Comparison of ENCODE assay signal across 9 mouse cellular contexts in genomic region chr8:3211456-3211855, GRCm38 (mm10).
DNase-seq lines count a peak whose midpoint lies in the region; ATAC-seq and TF ChIP-seq lines count a peak whose summit lies in the region.
"Had no signal": no experiment of that assay in that cellular context is flagged by ENCODE, and none has a peak within 500 bp of the region (broad histone marks: within the 10 kb centered on the region; RNA-seq: fewer than 3 reads in every experiment).

No protein-coding gene starts in this region.

- peak overlapping the region; percentile 6; the same call in 1 of the 2 replicates for H3K27ac ChIP-seq in kidney, adult 2 months (ENCODE audit: insufficient read depth, low read depth, low read length)
- H3K27ac ChIP-seq in kidney, embryonic 15.5 days, result no peak overlapping the region; the same call in 1 of the 2 replicates
- H3K27ac ChIP-seq in lung, embryonic 16.5 days (ENCODE audit: low read length), result no peak overlapping the region
- H3K27ac ChIP-seq in limb, embryonic 10.5 days, result no peak overlapping the region
- H3K27ac ChIP-seq: liver, embryonic 14.5 days had no signal

- H3K36me3 ChIP-seq in kidney, adult 2 months (ENCODE audit: control insufficient read depth, insufficient read depth, low read length), result no peaks in the 10 kb centered on the region; the same call in 1 of the 2 replicates
- peaks cover 18% of the 10 kb centered on the region for H3K36me3 ChIP-seq in kidney, embryonic 15.5 days
- peaks cover 3% of the 10 kb centered on the region for H3K36me3 ChIP-seq in lung, embryonic 16.5 days (ENCODE audit: control insufficient read depth, insufficient read depth, low read length)
- peaks cover 23% of the 10 kb centered on the region for H3K36me3 ChIP-seq in limb, embryonic 10.5 days

- no peak overlapping the region for H3K4me3 ChIP-seq in kidney, adult 2 months (ENCODE audit: insufficient read depth, low read depth, low read length)
- no peak overlapping the region for H3K4me3 ChIP-seq in kidney, embryonic 15.5 days (replicated peaks)
- no peak overlapping the region for H3K4me3 ChIP-seq in lung, embryonic 16.5 days (ENCODE audit: low read length)
- H3K4me3 ChIP-seq in limb, embryonic 10.5 days, result no peak overlapping the region

- H3K9me3 ChIP-seq in kidney, embryonic 15.5 days (replicated peaks), result no peaks in the 10 kb centered on the region; the same call in 1 of the 2 replicates
- H3K9me3 ChIP-seq in lung, embryonic 16.5 days (ENCODE audit: control insufficient read depth, low read length), result no peaks in the 10 kb centered on the region
- no peaks in the 10 kb centered on the region for H3K9me3 ChIP-seq in limb, embryonic 10.5 days (replicated peaks)

- peaks cover 32% of the 10 kb centered on the region for H3K4me1 ChIP-seq in kidney, adult 2 months (ENCODE audit: control insufficient read depth, insufficient read depth, low read length)
- peaks cover 29% of the 10 kb centered on the region for H3K4me1 ChIP-seq in kidney, embryonic 15.5 days
- peaks cover 19% of the 10 kb centered on the region for H3K4me1 ChIP-seq in lung, embryonic 16.5 days (replicated peaks; ENCODE audit: control insufficient read depth, insufficient read depth, low read length)
- H3K4me1 ChIP-seq in limb, embryonic 10.5 days, result peaks cover 22% of the 10 kb centered on the region

- no peak for TF ChIP-seq POLR2A in kidney, adult 2 months (IDR thresholded peaks at IDR 0.05; ENCODE audit: low read depth, low read length)

- no peaks in the 10 kb centered on the region for H3K27me3 ChIP-seq in kidney, adult 2 months (replicated peaks; ENCODE audit: control insufficient read depth, insufficient read depth, low read length)
- no peaks in the 10 kb centered on the region for H3K27me3 ChIP-seq in kidney, embryonic 15.5 days
- H3K27me3 ChIP-seq in lung, embryonic 16.5 days (ENCODE audit: control insufficient read depth, insufficient read depth, low read depth, low read length), result no peaks in the 10 kb centered on the region
- H3K27me3 ChIP-seq in limb, embryonic 10.5 days (ENCODE audit: low read depth, poor library complexity, severe bottlenecking), result no peaks in the 10 kb centered on the region

- TF ChIP-seq CTCF in kidney, adult 2 months (conservative IDR thresholded peaks at IDR 0.05; ENCODE audit: insufficient read depth, insufficient read length, low read depth, low read length), result no peak

- ATAC-seq in kidney, embryonic 15.5 days (replicated peaks; ENCODE audit: low FRiP score), result no peak
- peak; percentile 34 for ATAC-seq in lung, embryonic 16.5 days (ENCODE audit: low read depth)

- 33% methylated on average over 9 of the region's 9 CpGs for WGBS in kidney, adult 2 months
- WGBS in kidney, embryonic 15.5 days, result 67% methylated on average over 9 of the region's 9 CpGs
- 55% methylated on average over 9 of the region's 9 CpGs for WGBS in lung, embryonic 16.5 days
- 89% methylated on average over 9 of the region's 9 CpGs for WGBS in limb, embryonic 10.5 days

- H3K4me2 ChIP-seq in kidney, embryonic 15.5 days, result no peak overlapping the region
- no peak overlapping the region for H3K4me2 ChIP-seq in lung, embryonic 16.5 days (ENCODE audit: low read depth, low read length)

- DNase-seq in kidney, adult 2 months, result peak; percentile 75
- peak; percentile 64 for DNase-seq in brain, adult 2 months (ENCODE audit: low read depth, low spot score)
- peak; percentile 47 for DNase-seq in gastrocnemius, postnatal 25 days
- no peak for DNase-seq in limb, embryonic 10.5 days (ENCODE audit: low spot score)
- no peak for DNase-seq in urinary bladder, adult 2 months (ENCODE audit: low spot score)
- DNase-seq: thymus, postnatal 36 days had no signal

- no peak overlapping the region for H3K9ac ChIP-seq in kidney, embryonic 15.5 days
- H3K9ac ChIP-seq in lung, embryonic 16.5 days (ENCODE audit: low read length), result no peak overlapping the region
- H3K9ac ChIP-seq: liver, embryonic 14.5 days had no signal

Comparison
In these comparisons a context has a peak if more than half of its experiments do, and no peak if none do; other contexts are left out.
1. DNase-seq: peak in kidney, adult 2 months (single experiment), brain, adult 2 months (single experiment) and gastrocnemius, postnatal 25 days (single experiment); none in limb, embryonic 10.5 days (single experiment) and urinary bladder, adult 2 months (single experiment).